ENCODE assay signal across 24 mouse cellular contexts in the genomic region with DNA sequence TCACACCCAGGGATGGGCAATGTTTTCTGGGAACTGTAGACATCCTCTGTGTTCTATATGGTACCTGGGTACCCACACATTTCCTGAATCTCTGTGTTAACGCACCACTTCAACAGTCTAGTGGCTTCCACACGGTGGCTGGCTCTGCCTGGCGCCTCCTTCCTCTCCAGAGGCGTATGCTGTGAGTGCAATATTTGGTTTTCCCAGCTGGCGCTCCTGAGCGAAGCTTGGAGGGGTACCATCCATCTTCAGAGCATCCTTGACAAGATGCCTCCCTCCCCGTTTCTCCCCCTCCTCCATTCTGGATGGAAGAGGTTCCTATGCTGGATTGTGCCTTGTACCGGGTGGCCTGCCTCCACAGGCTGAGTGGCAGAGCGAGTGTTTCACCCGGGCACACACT.
"Had no signal": no experiment of that assay in that cellular context is flagged by ENCODE, and none has a peak within 500 bp of the region (broad histone marks: within the 10 kb centered on the region; RNA-seq: fewer than 3 reads in every experiment).

No protein-coding gene starts in this region.

- H3K36me3 ChIP-seq: hindbrain, embryonic 15.5 days; intestine, embryonic 15.5 days; liver, embryonic 12.5 days had no signal

- H3K9ac ChIP-seq: forebrain, postnatal 0 days; hindbrain, embryonic 13.5 days; hindbrain, embryonic 15.5 days; intestine, embryonic 15.5 days; limb, embryonic 13.5 days; limb, embryonic 15.5 days; liver, embryonic 12.5 days had no signal

- H3K4me1 ChIP-seq: hindbrain, embryonic 13.5 days; hindbrain, embryonic 15.5 days; limb, embryonic 13.5 days; liver, embryonic 12.5 days had no signal

- H3K4me3 ChIP-seq: heart, adult 2 months; hindbrain, embryonic 13.5 days; hindbrain, embryonic 15.5 days; intestine, embryonic 15.5 days; limb, embryonic 13.5 days; limb, embryonic 15.5 days; liver, embryonic 12.5 days had no signal

- H3K4me2 ChIP-seq: heart, embryonic 11.5 days; hindbrain, embryonic 13.5 days; hindbrain, embryonic 15.5 days; intestine, embryonic 15.5 days; limb, embryonic 13.5 days; limb, embryonic 15.5 days; liver, embryonic 12.5 days had no signal

- ATAC-seq: forebrain, postnatal 0 days; inflammation-experienced regulatory T-cells, adult 6 months; intestine, embryonic 15.5 days; intestine, postnatal 0 days; liver, embryonic 12.5 days had no signal

- H3K9me3 ChIP-seq: hindbrain, embryonic 13.5 days; hindbrain, embryonic 15.5 days; intestine, embryonic 15.5 days; limb, embryonic 13.5 days; limb, embryonic 15.5 days; liver, embryonic 12.5 days had no signal

- H3K27me3 ChIP-seq: hindbrain, embryonic 13.5 days; hindbrain, embryonic 15.5 days; intestine, embryonic 15.5 days; limb, embryonic 15.5 days had no signal

- DNase-seq: forebrain, postnatal 0 days; gastrocnemius, postnatal 10 days; gastrocnemius, postnatal 36 days; heart, adult 11 months; heart, adult 2 months; heart, postnatal 10 days; heart, postnatal 4 days; kidney, adult 18-20 months; kidney, adult 8-10 months; kidney, postnatal 10 days; kidney, postnatal 25 days; kidney, postnatal 4 days; layer of hippocampus, adult 9-11 months; layer of hippocampus, postnatal 36 days; left cerebral cortex, postnatal 4 days had no signal

- H3K27ac ChIP-seq: heart, adult 2 months; hindbrain, embryonic 13.5 days; hindbrain, embryonic 15.5 days; intestine, embryonic 15.5 days; limb, embryonic 13.5 days; limb, embryonic 15.5 days; liver, embryonic 12.5 days had no signal
